Mouse (Mus musculus) C2C12 (cell line): ENCODE measurements around the gene Tceal5.

Source experiments
- CEBPB ChIP-seq: IDR thresholded peaks from one replicate; pipeline ENCODE4 v1.6.1; 2011; ENCODE audit warnings: low read depth, mild to moderate bottlenecking, control low read depth, moderate library complexity
- CTCF ChIP-seq: IDR thresholded peaks from one replicate; pipeline ENCODE4 v1.5.1; 2011; ENCODE audit not compliant: control insufficient read depth, insufficient read depth, insufficient read length
- MAX ChIP-seq: IDR thresholded peaks from one replicate; pipeline ENCODE4 v1.6.1; 2011; ENCODE audit warnings: mild to moderate bottlenecking, control low read depth
- MYOD1 ChIP-seq: IDR thresholded peaks from one replicate; pipeline ENCODE4 v1.6.1; 2011; ENCODE audit warnings: low read depth; ENCODE audit not compliant: control insufficient read depth, insufficient read length
- MYOG ChIP-seq: IDR thresholded peaks from one replicate; pipeline ENCODE4 v1.6.1; 2011; ENCODE audit not compliant: control insufficient read depth, insufficient read length; ENCODE audit errors: extremely low read depth

GRCm38 (mm10) chrX:136213396-136213795, 9.7 kb upstream of the Tceal5 start:
- no peak for TF ChIP-seq MYOD1
- TF ChIP-seq CTCF = no peak
- TF ChIP-seq MAX = no peak
- TF ChIP-seq MYOG = no peak
- no peak for TF ChIP-seq CEBPB
